Mouse (Mus musculus): ENCODE results near the gene Cdca5. TPM values are rescaled to one million over a fixed set of nuclear protein-coding genes. Genes with fewer than 3 reads are reported as not detected.
"Not testable (repeated sequence)": the region's sequence is repeated elsewhere in the genome, so short reads cannot be mapped to it uniquely, and the experiment has no call there.

Cdca5 gene
- total RNA-seq, 2 experiments from 2014 or later, result 0.19 TPM

GRCm38 (mm10) chr19:6132171-6132827 lies 47.5 kb downstream of the Cdca5 start:
- intact Hi-C loops (cut with DNase I), result no loop called here
- DNase-seq, result no peak

GRCm38 (mm10) chr19:6133197-6133596 lies 48.4 kb downstream of the Cdca5 start:
- intact Hi-C loops (cut with DNase I); DNase-seq: not testable (repeated sequence)

- no peak for DNase-seq
- intact Hi-C loops (cut with DNase I), result no loop called here
Observed at GRCm38 (mm10) chr19:6136397-6136796, 51.6 kb downstream of the Cdca5 start.

- intact Hi-C loops (cut with DNase I), result loop anchor here (2.0 to 5.0 kb wide), 2 partner anchors 97 to 193 kb away; partner anchors contain the start of gene Men1
Observed at GRCm38 (mm10) chr19:6139701-6140100, 54.9 kb downstream of the Cdca5 start.

GRCm38 (mm10) chr19:6140374-6140677 lies 55.5 kb downstream of the Cdca5 start:
- intact Hi-C loops (cut with DNase I), result loop anchor here (2.0 to 5.0 kb wide), 2 partner anchors 96 to 192 kb away; partner anchors contain the start of gene Men1
- DNase-seq, result no peak

More at GRCm38 (mm10) chr19:6139701-6140100, 54.9 kb downstream of the Cdca5 start:
- DNase-seq, result no peak

GRCm38 (mm10) chr19:6140678-6141393 lies 56.1 kb downstream of the Cdca5 start, which contains the start of gene Batf2:
Gene Batf2, plus strand, starts transcription at chr19:6140983.
- peak; percentile 86 to 94 for DNase-seq
- intact Hi-C loops (cut with DNase I), result loop anchor here (2.0 to 5.0 kb wide), 2 partner anchors 96 to 191 kb away; partner anchors contain the start of gene Men1

GRCm38 (mm10) chr19:6141394-6141749 lies 56.6 kb downstream of the Cdca5 start, which contains the start of gene Arl2:
Gene Arl2, minus strand, starts transcription at chr19:6141548.
- DNase-seq, result peak; percentile 71
- intact Hi-C loops (cut with DNase I), result loop anchor here (2.0 to 5.0 kb wide), 2 partner anchors 95 to 191 kb away; partner anchors contain the start of gene Men1

Small RNA genes lying within 50 kb of the gene (microRNA-seq; reads per million reads assigned to microRNA genes)
- gene Mir6988 (ENCODE audit: borderline number of aligned reads in 2 of 2), result 0 reads per million in 2 experiments

Other genes starting within 250 kb of the Cdca5 start
- gene Frmd8, start 209.7 kb upstream of the Cdca5 start, total RNA-seq (2021), result 10 to 100 TPM; 11.4 to 11.7 TPM
- gene Slc25a45, start 207.2 kb upstream of the Cdca5 start, total RNA-seq (2021), result 1 to 10 TPM; 3.4 to 4.2 TPM
- gene Tigd3, start 190.8 kb upstream of the Cdca5 start, total RNA-seq (2021), result under 1 TPM; 0.57 to 0.64 TPM
- 10 to 100 TPM; 75.8 to 96.2 TPM for gene Dpf2, start 172.0 kb upstream of the Cdca5 start, total RNA-seq (2021)
- gene Cdc42ep2, start 160.2 kb upstream of the Cdca5 start, total RNA-seq (2021), result 1 to 10 TPM; 9.3 to 9.5 TPM
- gene Pola2, start 120.8 kb upstream of the Cdca5 start, total RNA-seq (2021), result 10 to 100 TPM; 10.6 to 10.9 TPM
- gene Slc22a20, start 98.8 kb upstream of the Cdca5 start, total RNA-seq (2021), result not detected
- gene Capn1, start 69.1 kb upstream of the Cdca5 start, total RNA-seq (2021), result 10 to 100 TPM; 34.7 to 35.2 TPM
- gene Syvn1, start 38.4 kb upstream of the Cdca5 start, total RNA-seq (2021), result 10 to 100 TPM; 19.4 to 26.4 TPM
- 10 to 100 TPM; 36.2 to 39.7 TPM for gene Mrpl49, start 27.2 kb upstream of the Cdca5 start, total RNA-seq (2021)
- gene Fau, start 27.1 kb upstream of the Cdca5 start, total RNA-seq (2021), result 100 to 1,000 TPM; 556 to 559 TPM
- gene Znhit2, start 23.8 kb upstream of the Cdca5 start, total RNA-seq (2021), result 10 to 100 TPM; 11.3 to 11.5 TPM
- gene Tm7sf2, start 16.6 kb upstream of the Cdca5 start, total RNA-seq (2021), result 1 to 10 TPM; 3.0 to 3.7 TPM
- 10 to 100 TPM; 23.9 to 25.0 TPM for gene Vps51, start 7.8 kb upstream of the Cdca5 start, total RNA-seq (2021)
- gene Tmem262, start 5.0 kb upstream of the Cdca5 start, total RNA-seq (2021), result not detected
- gene Gm28374, start 2.7 kb upstream of the Cdca5 start, total RNA-seq (2021), result not detected
- 10 to 100 TPM; 17.0 to 17.9 TPM for gene Zfpl1, start within 50 bp of the Cdca5 start, total RNA-seq (2021)
- not detected for gene AC131692.1, start 9.4 kb downstream of the Cdca5 start, total RNA-seq (2021)
- not detected for gene Naaladl1, start 20.8 kb downstream of the Cdca5 start, total RNA-seq (2021)
- 1 to 10 TPM; 8.5 to 8.8 TPM for gene Sac3d1, start 33.7 kb downstream of the Cdca5 start, total RNA-seq (2021)
- gene Snx15, start 43.3 kb downstream of the Cdca5 start, total RNA-seq (2021), result 10 to 100 TPM; 12.8 to 13.3 TPM
- gene Batf2, start 56.0 kb downstream of the Cdca5 start, total RNA-seq (2021), result under 1 TPM; 0.69 to 0.89 TPM
- 10 to 100 TPM; 57.7 to 67.5 TPM for gene Arl2, start 56.6 kb downstream of the Cdca5 start, total RNA-seq (2021)
- gene Majin, start 99.4 kb downstream of the Cdca5 start, total RNA-seq (2021), result not detected
- not detected for gene Gpha2, start 141.4 kb downstream of the Cdca5 start, total RNA-seq (2021)
- gene Ppp2r5b, start 150.9 kb downstream of the Cdca5 start, total RNA-seq (2021), result 10 to 100 TPM; 34.5 to 35.3 TPM
- 10 to 100 TPM; 24.5 to 25.9 TPM for gene Atg2a, start 156.7 kb downstream of the Cdca5 start, total RNA-seq (2021)
- 100 to 1,000 TPM; 105 to 151 TPM for gene Ehd1, start 191.7 kb downstream of the Cdca5 start, total RNA-seq (2021)
- gene Cdc42bpg, start 221.5 kb downstream of the Cdca5 start, total RNA-seq (2021), result 10 to 100 TPM; 10.9 to 11.9 TPM
- gene Men1, start 250.0 kb downstream of the Cdca5 start, total RNA-seq (2021), result 10 to 100 TPM; 12.1 to 14.2 TPM

Data from heart, postnatal 36 days (tissue).